Mouse (Mus musculus): ENCODE measurements around the gene Sfxn5.

DNA sequence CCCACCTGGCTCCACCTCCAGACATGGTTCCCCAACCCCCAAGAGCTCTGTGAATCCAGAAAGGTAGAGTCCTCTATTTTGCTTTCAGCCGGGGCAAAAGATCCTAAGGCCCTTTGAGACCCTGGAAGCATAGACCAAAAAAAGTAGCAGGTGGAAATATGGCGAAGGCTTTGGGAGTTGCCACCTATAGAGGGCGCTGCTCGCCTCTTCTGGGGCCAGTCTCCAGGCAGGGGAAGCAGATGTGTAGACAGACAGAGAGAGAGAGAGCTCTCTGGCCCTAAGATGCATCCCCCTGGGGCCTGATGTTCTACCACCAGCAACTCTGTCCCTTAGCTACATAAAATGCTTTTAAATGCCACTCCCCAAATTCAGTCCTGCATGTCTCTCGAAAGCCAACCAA is 96.2 kb downstream of the Sfxn5 start:
- TF ChIP-seq CTCF (IDR thresholded peaks at IDR 0.05; ENCODE audit: low read depth) (peak; percentile 41), EP300 (IDR thresholded peaks at IDR 0.05; ENCODE audit: low read depth) (no peak)

Data from heart, postnatal 0 days (tissue).